In the genomic region with DNA sequence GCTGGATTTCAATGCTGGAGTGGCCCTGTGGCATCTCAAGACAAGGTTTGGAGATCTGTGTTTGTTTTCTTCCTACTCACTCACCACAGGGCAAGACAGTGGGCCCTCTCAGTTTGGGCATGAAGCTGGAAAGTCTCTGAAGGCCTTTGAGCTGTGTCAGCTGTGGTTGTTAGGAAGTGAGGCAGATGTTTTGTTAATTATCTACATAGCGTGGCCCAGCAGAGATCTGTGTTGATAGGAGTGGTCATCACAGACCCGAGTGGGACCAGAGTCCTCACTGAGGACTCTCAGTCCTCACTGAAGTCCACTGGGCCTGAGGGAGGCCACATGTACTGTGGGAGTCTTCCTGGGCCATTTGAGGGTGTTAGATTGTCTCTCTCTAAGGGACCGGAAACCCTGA, we compare ENCODE assay signal across 15 mouse cellular contexts. TPM values are rescaled to one million over a fixed set of nuclear protein-coding genes. Genes with fewer than 3 reads are reported as not detected.
A peak's percentile ranks its signal among the peaks of the same experiment; 100 is the strongest.
DNase-seq lines count a peak whose midpoint lies in the region; ATAC-seq and TF ChIP-seq lines count a peak whose summit lies in the region.
"Had no signal": no experiment of that assay in that cellular context is flagged by ENCODE, and none has a peak within 500 bp of the region (broad histone marks: within the 10 kb centered on the region; RNA-seq: fewer than 3 reads in every experiment).

No protein-coding gene starts in this region.

- ATAC-seq in heart, embryonic 16.5 days (replicated peaks; ENCODE audit: extremely low read depth, insufficient read depth, low FRiP score): no peak
- no peak for ATAC-seq in lung, embryonic 14.5 days (ENCODE audit: insufficient read depth)

- intact Hi-C loops in heart, postnatal 25 days (cut with DNase I): no loop called here

- no peaks in the 10 kb centered on the region; the same call in 1 of the 2 replicates for H3K36me3 ChIP-seq in heart, embryonic 16.5 days (ENCODE audit: control insufficient read depth, insufficient read depth)
- H3K36me3 ChIP-seq in lung, embryonic 14.5 days (ENCODE audit: insufficient read depth): peaks cover 4% of the 10 kb centered on the region; the same call in 1 of the 2 replicates
- peaks cover 8% of the 10 kb centered on the region; the same call in 1 of the 2 replicates for H3K36me3 ChIP-seq in embryonic facial prominence, embryonic 10.5 days (replicated peaks)
- no peaks in the 10 kb centered on the region for H3K36me3 ChIP-seq in macrophage (ENCODE audit: inconsistent target)

- peaks cover 97% of the 10 kb centered on the region for H3K79me2 ChIP-seq in macrophage (ENCODE audit: inconsistent target)

- no peak overlapping the region for H3K4me2 ChIP-seq in heart, embryonic 16.5 days (ENCODE audit: low read depth, low read length)
- no peak overlapping the region for H3K4me2 ChIP-seq in lung, embryonic 14.5 days

- WGBS in heart, embryonic 16.5 days: 69% methylated on average over 3 of the region's 3 CpGs
- WGBS in lung, embryonic 14.5 days: 50% methylated on average over 3 of the region's 3 CpGs
- 60% methylated on average over 3 of the region's 3 CpGs for WGBS in lung, adult 2 months
- WGBS in embryonic facial prominence, embryonic 10.5 days: 74% methylated on average over 3 of the region's 3 CpGs
- 90% methylated on average over 3 of the region's 3 CpGs for WGBS in macrophage (ENCODE audit: missing documents)

- H3K4me1 ChIP-seq in heart, embryonic 16.5 days (ENCODE audit: control insufficient read depth, insufficient read depth, low read length): peaks cover 34% of the 10 kb centered on the region
- peaks cover 32% of the 10 kb centered on the region for H3K4me1 ChIP-seq in lung, embryonic 14.5 days (ENCODE audit: insufficient read depth)
- H3K4me1 ChIP-seq in lung, adult 2 months (ENCODE audit: control insufficient read depth, insufficient read depth, low read length): peaks cover 8% of the 10 kb centered on the region
- H3K4me1 ChIP-seq in embryonic facial prominence, embryonic 10.5 days: peaks cover 64% of the 10 kb centered on the region

- TF ChIP-seq POLR2A in lung, adult 2 months (IDR thresholded peaks at IDR 0.05; ENCODE audit: borderline replicate concordance, extremely low read depth, low read depth, low read length): no peak

- H3K27me3 ChIP-seq in heart, embryonic 16.5 days (ENCODE audit: control insufficient read depth, insufficient read depth, low read length): no peaks in the 10 kb centered on the region
- no peaks in the 10 kb centered on the region for H3K27me3 ChIP-seq in lung, embryonic 14.5 days (ENCODE audit: insufficient read depth, low read length)
- H3K27me3 ChIP-seq in embryonic facial prominence, embryonic 10.5 days (replicated peaks; ENCODE audit: low read depth, poor library complexity, severe bottlenecking): no peaks in the 10 kb centered on the region
- H3K27me3 ChIP-seq: forebrain, embryonic 12.5 days; limb, embryonic 12.5 days had no signal

- no peak for DNase-seq in heart, postnatal 25 days (ENCODE audit: low spot score)
- DNase-seq in lung, embryonic 14.5 days: no peak
- DNase-seq in lung, adult 2 months: no peak
- no peak for DNase-seq in embryonic facial prominence, embryonic 10.5 days (ENCODE audit: low spot score)
- DNase-seq in adrenal gland, adult 2 months: no peak
- DNase-seq: cerebellum, adult 11 months; gastrocnemius, postnatal 14 days; heart, postnatal 36 days; spleen, adult 18-20 months; thymus, adult 18-20 months had no signal

- H3K27ac ChIP-seq in heart, embryonic 16.5 days (ENCODE audit: low read length): peak overlapping the region; percentile 24; the same call in 1 of the 2 replicates
- H3K27ac ChIP-seq in lung, embryonic 14.5 days (ENCODE audit: low read depth): peak overlapping the region; percentile 76
- 0 out of 2 replicates have a peak overlapping the region, but pooled peaks have one; percentile 74 for H3K27ac ChIP-seq in embryonic facial prominence, embryonic 10.5 days (replicated peaks)
- H3K27ac ChIP-seq in macrophage: peak overlapping the region; percentile 31

- no peak overlapping the region for H3K4me3 ChIP-seq in heart, embryonic 16.5 days (ENCODE audit: low read length)
- no peak overlapping the region for H3K4me3 ChIP-seq in lung, embryonic 14.5 days (ENCODE audit: low read depth, low read length)
- no peak overlapping the region for H3K4me3 ChIP-seq in lung, adult 2 months (replicated peaks; ENCODE audit: extremely low read depth, low read depth, low read length)
- no peak overlapping the region for H3K4me3 ChIP-seq in embryonic facial prominence, embryonic 10.5 days
- H3K4me3 ChIP-seq in macrophage (ENCODE audit: inconsistent target): no peak overlapping the region
- H3K4me3 ChIP-seq: forebrain, embryonic 12.5 days; limb, embryonic 12.5 days; megakaryocyte, embryonic 14.5 days had no signal

- H3K9ac ChIP-seq in heart, embryonic 16.5 days (ENCODE audit: low read length): no peak overlapping the region
- H3K9ac ChIP-seq in lung, embryonic 14.5 days: no peak overlapping the region
- H3K9ac ChIP-seq: forebrain, embryonic 12.5 days; limb, embryonic 12.5 days had no signal

- H3K9me3 ChIP-seq in heart, embryonic 16.5 days (replicated peaks; ENCODE audit: control insufficient read depth, low read length): no peaks in the 10 kb centered on the region
- no peaks in the 10 kb centered on the region for H3K9me3 ChIP-seq in lung, embryonic 14.5 days (ENCODE audit: low read depth, low read length)
- H3K9me3 ChIP-seq in embryonic facial prominence, embryonic 10.5 days: no peaks in the 10 kb centered on the region
- H3K9me3 ChIP-seq: forebrain, embryonic 12.5 days; limb, embryonic 12.5 days had no signal

- TF ChIP-seq CTCF in lung, embryonic 14.5 days (IDR thresholded peaks at IDR 0.05; ENCODE audit: low read depth): no peak
- no peak for TF ChIP-seq CTCF in lung, adult 2 months (IDR thresholded peaks at IDR 0.05; ENCODE audit: insufficient read depth, low read length)

RNA-seq across cellular contexts. Expression of a gene that starts 5.0 kb away (rescaled TPM):
- polyA plus RNA-seq in heart, embryonic 16.5 days (2015; fragmentation: Nextera tagmentation; extraction: Ambion mirVana): 66.2 and 67.9 TPM in 2 replicates
- total RNA-seq in heart, postnatal 25 days (2021): 1 to 10 TPM; 3.4 to 4.3 TPM
- 129 and 134 TPM in 2 replicates for polyA plus RNA-seq in lung, embryonic 14.5 days (2014; fragmentation: Nextera tagmentation; extraction: Ambion mirVana)
- 25.8 and 27.6 TPM in 2 replicates for polyA plus RNA-seq in lung, adult 2 months (2012; rRNA removed)
- 85.4 and 85.8 TPM in 2 replicates for polyA plus RNA-seq in embryonic facial prominence, embryonic 10.5 days (2016; fragmentation: Nextera tagmentation; extraction: Ambion mirVana)
- total RNA-seq in macrophage (2018; cell fraction: chromatin; rRNA removed): 10 to 100 TPM in 24 of 26 experiments, 1 to 10 TPM in 2; 7.6 to 91.2 (median 22.2) TPM
- 10 to 100 TPM; 21.6 to 55.9 (median 38.0) TPM for total RNA-seq in macrophage (2018; cell fraction: cytosol; rRNA removed)
- 100 to 1,000 TPM in 1 of 26 experiments, 10 to 100 TPM in 24, 1 to 10 TPM in 1; 9.4 to 134 (median 28.9) TPM for total RNA-seq in macrophage (2018; cell fraction: nucleus; rRNA removed)
- 25.6 to 82.5 TPM (median 33.5 TPM) in 3 replicates for polyA plus RNA-seq in macrophage (2018)
- total RNA-seq in adrenal gland, adult 2 months (2021): 10 to 100 TPM in 1 of 2 experiments, 1 to 10 TPM in 1; 7.6 to 20.6 TPM
- polyA plus RNA-seq in adrenal gland, adult 2 months (2012; rRNA removed): 17.2 and 23.7 TPM in 2 replicates

Comparison
In these comparisons a context has a peak if more than half of its experiments do, and no peak if none do; other contexts are left out.
1. H3K27ac ChIP-seq: peak in every context shown above with its lines; median percentile 76 in lung, embryonic 14.5 days; 74 in embryonic facial prominence, embryonic 10.5 days; 31 in macrophage; 24 in heart, embryonic 16.5 days.